Mouse (Mus musculus) skeletal muscle tissue, adult 2 months (tissue): ENCODE data around the gene Ssr1.

Experiments used
- DNase-seq: peaks from one replicate; pipeline ENCODE4 v3.0.0-alpha.2; 2012; ENCODE audit warnings: low read depth, low spot score

Gene Ssr1

DNA sequence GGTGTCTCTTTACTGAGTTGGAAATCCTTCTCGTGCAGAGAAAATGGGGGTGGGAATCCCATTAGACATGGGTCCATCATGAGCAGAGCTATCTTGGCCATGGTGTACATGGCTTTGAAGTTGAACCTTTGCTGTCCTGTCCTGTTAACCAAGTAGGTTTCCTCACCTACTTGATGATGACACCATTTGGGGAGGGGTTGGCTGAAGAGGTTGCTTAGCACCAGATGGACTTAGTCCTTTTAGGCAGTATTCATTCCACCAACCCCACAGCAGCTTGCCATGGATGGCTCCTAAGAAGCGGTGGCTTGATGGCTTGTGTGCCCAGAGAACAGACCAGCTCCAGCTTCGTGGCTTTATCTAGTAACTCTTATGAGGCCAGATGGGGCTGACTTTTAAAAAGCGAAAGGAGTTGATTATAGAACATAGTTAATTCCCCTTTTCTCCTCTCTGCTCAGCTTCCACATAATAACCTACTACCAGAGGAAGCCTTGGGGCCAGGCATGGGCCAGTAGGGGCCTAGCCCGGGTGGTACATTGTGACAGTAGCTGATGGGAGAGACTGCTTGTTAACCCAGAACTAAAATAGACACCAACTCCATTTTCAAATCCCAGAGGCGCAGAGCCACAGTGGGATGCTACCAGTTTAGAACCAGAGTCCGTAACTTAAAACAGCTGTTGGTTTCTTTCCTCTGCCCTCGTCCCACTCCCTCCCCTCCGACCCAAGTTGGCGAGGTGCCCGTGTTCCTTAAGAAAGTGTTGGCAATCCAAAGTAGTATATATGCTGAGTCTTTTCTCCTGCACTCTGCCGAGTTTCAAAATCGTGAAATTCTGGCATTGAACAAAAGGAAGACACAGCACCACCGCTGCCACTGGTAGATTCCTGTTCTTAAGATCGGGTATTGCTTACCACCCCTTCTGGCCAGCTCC lies 75.4 kb downstream of the Ssr1 start:
- DNase-seq: no peak
